Mouse (Mus musculus): Measurements from ENCODE around the gene Serpini1. TPM values are rescaled to one million over a fixed set of nuclear protein-coding genes. Genes with fewer than 3 reads are reported as not detected.
"Not testable (repeated sequence)": the region's sequence is repeated elsewhere in the genome, so short reads cannot be mapped to it uniquely, and the experiment has no call there.

Gene Serpini1
- polyA plus RNA-seq, 1 experiment from 2014 or later = 0.47 TPM

GRCm38 (mm10) chr3:75651603-75652115, 94.3 kb downstream of the Serpini1 start:
- H3K9me3 ChIP-seq (ENCODE audit: low read length) = no peaks in the 10 kb centered on the region
- WGBS = 50% methylated on average over 2 of the region's 2 CpGs
- DNase-seq (ENCODE audit: low spot score) (no peak), ATAC-seq (no peak)
- H3K27ac ChIP-seq (ENCODE audit: low read length) = no peak overlapping the region
- no peaks in the 10 kb centered on the region for H3K4me1 ChIP-seq (ENCODE audit: insufficient read depth, low read depth, low read length)
- TF ChIP-seq CTCF (IDR thresholded peaks at IDR 0.05) (no peak), EP300 (IDR thresholded peaks at IDR 0.05) (no peak)
- no peaks in the 10 kb centered on the region for H3K36me3 ChIP-seq (ENCODE audit: insufficient read depth, low read length)
- H3K27me3 ChIP-seq (replicated peaks; ENCODE audit: insufficient read depth, low read length) = no peaks in the 10 kb centered on the region
- H3K4me2 ChIP-seq (replicated peaks; ENCODE audit: low read depth, low read length) = no peak overlapping the region
- H3K9ac ChIP-seq (replicated peaks; ENCODE audit: low read depth) = no peak overlapping the region
- H3K4me3 ChIP-seq (ENCODE audit: low read depth, low read length) = no peak overlapping the region

- not testable (repeated sequence) for H3K27ac ChIP-seq (ENCODE audit: low read length); H3K27me3 ChIP-seq (replicated peaks; ENCODE audit: insufficient read depth, low read length); H3K36me3 ChIP-seq (ENCODE audit: insufficient read depth, low read length); H3K4me3 ChIP-seq (ENCODE audit: low read depth, low read length); H3K9ac ChIP-seq (replicated peaks; ENCODE audit: low read depth); H3K9me3 ChIP-seq (ENCODE audit: low read length); H3K4me2 ChIP-seq (replicated peaks; ENCODE audit: low read depth, low read length); H3K4me1 ChIP-seq (ENCODE audit: insufficient read depth, low read depth, low read length); DNase-seq (ENCODE audit: low spot score); ATAC-seq
- WGBS = 58% methylated on average over 4 of the region's 4 CpGs
Observed at GRCm38 (mm10) chr3:75653901-75654300, 96.6 kb downstream of the Serpini1 start.

GRCm38 (mm10) chr3:75655578-75656344, 98.4 kb downstream of the Serpini1 start:
- TF ChIP-seq EP300 (IDR thresholded peaks at IDR 0.05) (no peak), CTCF (IDR thresholded peaks at IDR 0.05) (no peak)
- DNase-seq (ENCODE audit: low spot score) (no peak), ATAC-seq (no peak)
- no peak overlapping the region for H3K4me3 ChIP-seq (ENCODE audit: low read depth, low read length)
- H3K4me2 ChIP-seq (replicated peaks; ENCODE audit: low read depth, low read length) = no peak overlapping the region
- no peaks in the 10 kb centered on the region for H3K4me1 ChIP-seq (ENCODE audit: insufficient read depth, low read depth, low read length)
- WGBS = 72% methylated on average over 6 of the region's 6 CpGs
- H3K9ac ChIP-seq (replicated peaks; ENCODE audit: low read depth) = no peak overlapping the region
- no peaks in the 10 kb centered on the region for H3K36me3 ChIP-seq (ENCODE audit: insufficient read depth, low read length)
- H3K27ac ChIP-seq (ENCODE audit: low read length) = no peak overlapping the region
- no peaks in the 10 kb centered on the region for H3K9me3 ChIP-seq (ENCODE audit: low read length)
- no peaks in the 10 kb centered on the region for H3K27me3 ChIP-seq (replicated peaks; ENCODE audit: insufficient read depth, low read length)

- H3K27ac ChIP-seq (ENCODE audit: low read length) = no peak overlapping the region
- no peaks in the 10 kb centered on the region for H3K27me3 ChIP-seq (replicated peaks; ENCODE audit: insufficient read depth, low read length)
- no peaks in the 10 kb centered on the region for H3K4me1 ChIP-seq (ENCODE audit: insufficient read depth, low read depth, low read length)
- no peak overlapping the region for H3K4me3 ChIP-seq (ENCODE audit: low read depth, low read length)
- H3K9ac ChIP-seq (replicated peaks; ENCODE audit: low read depth) = no peak overlapping the region
- no peaks in the 10 kb centered on the region for H3K9me3 ChIP-seq (ENCODE audit: low read length)
- no peak for ATAC-seq
- TF ChIP-seq CTCF (IDR thresholded peaks at IDR 0.05) (no peak), EP300 (IDR thresholded peaks at IDR 0.05) (no peak)
- H3K36me3 ChIP-seq (ENCODE audit: insufficient read depth, low read length) = no peaks in the 10 kb centered on the region
- DNase-seq (ENCODE audit: low spot score) = no peak
- WGBS = 60% methylated on average over 3 of the region's 3 CpGs
- H3K4me2 ChIP-seq (replicated peaks; ENCODE audit: low read depth, low read length) = no peak overlapping the region
Observed at GRCm38 (mm10) chr3:75666962-75667361, 109.6 kb downstream of the Serpini1 start.

- DNase-seq (ENCODE audit: low spot score) (no peak), ATAC-seq (no peak)
- Histone ChIP-seq H3K4me3 (ENCODE audit: low read depth, low read length) (no peak overlapping the region), H3K4me2 (replicated peaks; ENCODE audit: low read depth, low read length) (no peak overlapping the region), H3K9ac (replicated peaks; ENCODE audit: low read depth) (no peak overlapping the region), H3K36me3 (ENCODE audit: insufficient read depth, low read length) (no peaks in the 10 kb centered on the region), H3K4me1 (ENCODE audit: insufficient read depth, low read depth, low read length) (no peaks in the 10 kb centered on the region), H3K27me3 (replicated peaks; ENCODE audit: insufficient read depth, low read length) (no peaks in the 10 kb centered on the region), H3K9me3 (ENCODE audit: low read length) (no peaks in the 10 kb centered on the region), H3K27ac (ENCODE audit: low read length) (no peak overlapping the region)
- TF ChIP-seq EP300 (IDR thresholded peaks at IDR 0.05) (no peak), CTCF (IDR thresholded peaks at IDR 0.05) (no peak)
- WGBS = 41% methylated on average over 1 of the region's 1 CpGs
Observed at GRCm38 (mm10) chr3:75670425-75670824, 113.1 kb downstream of the Serpini1 start.

GRCm38 (mm10) chr3:75682881-75683280, 125.5 kb downstream of the Serpini1 start:
- H3K27me3 ChIP-seq (replicated peaks; ENCODE audit: insufficient read depth, low read length) = no peaks in the 10 kb centered on the region

More at GRCm38 (mm10) chr3:75682881-75683280, 125.5 kb downstream of the Serpini1 start:
- Histone ChIP-seq H3K4me1 (ENCODE audit: insufficient read depth, low read depth, low read length) (no peaks in the 10 kb centered on the region), H3K9me3 (ENCODE audit: low read length) (no peaks in the 10 kb centered on the region), H3K36me3 (ENCODE audit: insufficient read depth, low read length) (no peaks in the 10 kb centered on the region), H3K4me3 (ENCODE audit: low read depth, low read length) (no peak overlapping the region), H3K9ac (replicated peaks; ENCODE audit: low read depth) (no peak overlapping the region), H3K4me2 (replicated peaks; ENCODE audit: low read depth, low read length) (no peak overlapping the region), H3K27ac (ENCODE audit: low read length) (no peak overlapping the region)
- TF ChIP-seq CTCF (IDR thresholded peaks at IDR 0.05) (no peak), EP300 (IDR thresholded peaks at IDR 0.05) (no peak)
- DNase-seq (ENCODE audit: low spot score) = no peak
- ATAC-seq = no peak

All from lung, postnatal 0 days (tissue).